5 mouse cellular contexts compared by ENCODE assay signal in the genomic region with DNA sequence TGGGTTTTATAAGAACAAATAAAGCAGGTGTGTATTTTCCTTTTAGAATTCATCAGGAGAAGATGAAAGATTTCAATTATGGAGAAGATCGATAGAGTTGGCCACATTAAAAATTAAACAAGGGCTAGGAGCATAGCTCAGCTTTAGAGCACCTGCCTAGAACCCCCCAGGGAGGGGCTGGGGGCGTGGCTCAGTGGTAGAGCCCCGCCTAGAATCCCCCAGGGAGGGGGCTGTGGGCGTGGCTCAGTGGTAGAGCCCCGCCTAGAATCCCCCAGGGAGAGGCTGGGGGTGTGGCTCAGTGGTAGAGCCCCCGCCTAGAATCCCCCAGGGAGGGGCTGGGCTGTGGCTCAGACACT.
DNase-seq lines count a peak whose midpoint lies in the region; ATAC-seq and TF ChIP-seq lines count a peak whose summit lies in the region.
"Not testable (repeated sequence)": the region's sequence is repeated elsewhere in the genome, so short reads cannot be mapped to it uniquely, and the experiment has no call there.

No protein-coding gene starts in this region.

- peak overlapping the region; percentile 54; the same call in 1 of the 2 replicates for H3K27ac ChIP-seq in brown adipose tissue, adult 24 weeks (replicated peaks; ENCODE audit: low read depth, low read length)
- not testable (repeated sequence) for H3K27ac ChIP-seq in intestine, embryonic 15.5 days; intestine, postnatal 0 days (ENCODE audit: low read depth, low read length)

- not testable (repeated sequence) for TF ChIP-seq CTCF in intestine, postnatal 0 days (IDR thresholded peaks at IDR 0.05; ENCODE audit: low read depth)

- H3K9me3 ChIP-seq in intestine, embryonic 15.5 days; intestine, postnatal 0 days (ENCODE audit: control insufficient read depth): not testable (repeated sequence)

- H3K4me2 ChIP-seq in intestine, embryonic 15.5 days (replicated peaks): not testable (repeated sequence)
- 0 out of 2 replicates have a peak overlapping the region, but pooled peaks have one; percentile 7 for H3K4me2 ChIP-seq in intestine, postnatal 0 days (replicated peaks; ENCODE audit: low read depth)

- not testable (repeated sequence) for H3K4me3 ChIP-seq in brown adipose tissue, adult 24 weeks (ENCODE audit: insufficient read depth, low read depth, low read length); intestine, embryonic 15.5 days (replicated peaks); intestine, postnatal 0 days (ENCODE audit: low read depth, low read length)

- H3K27me3 ChIP-seq in intestine, embryonic 15.5 days (replicated peaks); intestine, postnatal 0 days (replicated peaks; ENCODE audit: control insufficient read depth, insufficient read depth, low read length): not testable (repeated sequence)

- WGBS in intestine, embryonic 15.5 days: 46% methylated on average over 6 of the region's 6 CpGs
- WGBS in intestine, postnatal 0 days: 51% methylated on average over 6 of the region's 6 CpGs

- not testable (repeated sequence) for H3K4me1 ChIP-seq in brown adipose tissue, adult 24 weeks (ENCODE audit: control insufficient read depth, insufficient read depth, insufficient read length, low read length); intestine, embryonic 15.5 days (replicated peaks); intestine, postnatal 0 days (replicated peaks; ENCODE audit: control insufficient read depth, insufficient read depth, low read length)

- ATAC-seq in intestine, embryonic 15.5 days: peak; percentile 59; the same call in 1 of the 2 replicates
- ATAC-seq in intestine, postnatal 0 days: peak; percentile 19; the same call in 1 of the 2 replicates

- not testable (repeated sequence) for H3K36me3 ChIP-seq in intestine, embryonic 15.5 days; intestine, postnatal 0 days (ENCODE audit: control insufficient read depth, insufficient read depth)

- peak; percentile 25 for DNase-seq in R1 (ENCODE audit: low read depth, low spot score)
- DNase-seq in retina, embryonic 14.5 days (ENCODE audit: low spot score): peak; percentile 5

- not testable (repeated sequence) for H3K9ac ChIP-seq in intestine, embryonic 15.5 days; intestine, postnatal 0 days (ENCODE audit: low read depth, low read length)
